Mouse (Mus musculus): ENCODE results near the gene 4921517D22Rik. TPM values are rescaled to one million over a fixed set of nuclear protein-coding genes. Genes with fewer than 3 reads are reported as not detected.

Gene 4921517D22Rik
- polyA plus RNA-seq, 1 experiment from 2014 or later = not detected

DNA sequence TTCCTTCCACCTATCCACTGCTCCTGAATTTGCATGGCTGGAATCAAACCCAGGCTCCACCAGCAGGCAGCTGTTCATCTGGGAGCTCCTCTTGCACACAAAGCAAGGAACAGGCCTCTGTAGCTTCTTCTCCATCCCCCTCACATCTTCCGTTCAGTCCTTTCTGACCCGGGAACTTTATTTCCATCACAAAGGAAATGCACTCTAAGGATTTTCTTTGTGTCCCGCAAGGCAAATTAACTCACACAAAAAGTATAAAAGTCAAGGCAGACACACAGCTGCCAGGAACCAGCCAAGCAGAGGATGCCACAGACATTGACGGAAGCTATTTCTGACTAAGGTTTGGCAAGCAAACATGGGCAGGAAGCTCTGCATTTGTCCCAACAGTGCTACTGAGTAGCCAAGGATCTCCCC, 36.9 kb downstream of the 4921517D22Rik start:
- 58% methylated on average over 4 of the region's 4 CpGs for WGBS
- H3K27me3 ChIP-seq = no peaks in the 10 kb centered on the region
- no peak for ATAC-seq (ENCODE audit: insufficient number of reproducible peaks, insufficient read depth, low FRiP score, low TSS enrichment, low read depth)
- no peak overlapping the region for H3K9ac ChIP-seq
- H3K4me3 ChIP-seq = no peak overlapping the region
- H3K4me2 ChIP-seq = no peak overlapping the region
- H3K27ac ChIP-seq = peak overlapping the region; percentile 68
- peaks cover 22% of the 10 kb centered on the region for H3K36me3 ChIP-seq
- peaks cover 22% of the 10 kb centered on the region for H3K4me1 ChIP-seq
- H3K9me3 ChIP-seq = no peaks in the 10 kb centered on the region

GRCm38 (mm10) chr13:59656316-59656832, 37.5 kb downstream of the 4921517D22Rik start:
- Histone ChIP-seq H3K36me3 (peaks cover 16% of the 10 kb centered on the region), H3K4me1 (peaks cover 22% of the 10 kb centered on the region), H3K4me3 (no peak overlapping the region), H3K9me3 (no peaks in the 10 kb centered on the region), H3K27me3 (no peaks in the 10 kb centered on the region), H3K9ac (no peak overlapping the region), H3K27ac (peak overlapping the region; percentile 68; the same call in 1 of the 2 replicates), H3K4me2 (no peak overlapping the region)
- WGBS = 56% methylated on average over 10 of the region's 10 CpGs
- ATAC-seq (ENCODE audit: insufficient number of reproducible peaks, insufficient read depth, low FRiP score, low TSS enrichment, low read depth) = no peak

DNA sequence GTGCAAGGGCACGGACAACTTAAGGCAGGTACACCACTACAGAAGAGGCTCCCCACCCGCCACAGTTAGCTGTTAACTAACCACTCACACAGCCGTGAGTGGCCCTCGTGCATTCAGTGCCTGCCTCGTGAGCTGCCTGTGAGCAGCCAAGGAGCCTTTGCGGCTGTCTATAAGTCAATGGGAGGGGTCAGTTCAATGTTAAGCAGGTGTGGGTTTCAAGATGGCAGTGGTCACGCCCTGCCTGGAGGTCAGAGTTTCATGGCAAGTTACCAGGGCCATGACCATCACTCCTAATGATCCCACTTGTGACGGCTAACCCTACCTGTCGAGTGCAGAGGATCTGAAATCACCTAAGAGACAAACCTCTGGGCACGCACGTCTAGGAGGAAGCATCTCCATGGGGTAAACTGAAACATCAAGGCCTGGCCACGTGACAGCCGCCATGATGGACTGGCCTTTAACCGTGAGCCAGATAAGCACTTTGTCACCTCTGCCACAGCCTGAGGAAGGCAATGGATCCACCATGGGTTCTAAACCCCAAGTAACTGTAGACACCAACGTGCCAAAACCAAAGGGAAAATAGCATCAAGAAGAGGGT, 38.1 kb downstream of the 4921517D22Rik start:
- Histone ChIP-seq H3K27me3 (no peaks in the 10 kb centered on the region), H3K4me1 (peaks cover 22% of the 10 kb centered on the region), H3K27ac (no peak overlapping the region), H3K9ac (no peak overlapping the region), H3K36me3 (peaks cover 14% of the 10 kb centered on the region), H3K4me2 (no peak overlapping the region), H3K9me3 (no peaks in the 10 kb centered on the region), H3K4me3 (no peak overlapping the region)
- no peak for ATAC-seq (ENCODE audit: insufficient number of reproducible peaks, insufficient read depth, low FRiP score, low TSS enrichment, low read depth)
- 93% methylated on average over 15 of the region's 15 CpGs for WGBS

- no peaks in the 10 kb centered on the region for H3K27me3 ChIP-seq
- ATAC-seq (ENCODE audit: insufficient number of reproducible peaks, insufficient read depth, low FRiP score, low TSS enrichment, low read depth) = no peak
- WGBS = 88% methylated on average over 5 of the region's 5 CpGs
- peaks cover 22% of the 10 kb centered on the region for H3K4me1 ChIP-seq
- no peak overlapping the region for H3K9ac ChIP-seq
- no peak overlapping the region for H3K27ac ChIP-seq
- H3K4me2 ChIP-seq = no peak overlapping the region
- peaks cover 16% of the 10 kb centered on the region for H3K36me3 ChIP-seq
- H3K4me3 ChIP-seq = no peak overlapping the region
- no peaks in the 10 kb centered on the region for H3K9me3 ChIP-seq
Measured at GRCm38 (mm10) chr13:59654465-59654864, 39.4 kb downstream of the 4921517D22Rik start.

DNA sequence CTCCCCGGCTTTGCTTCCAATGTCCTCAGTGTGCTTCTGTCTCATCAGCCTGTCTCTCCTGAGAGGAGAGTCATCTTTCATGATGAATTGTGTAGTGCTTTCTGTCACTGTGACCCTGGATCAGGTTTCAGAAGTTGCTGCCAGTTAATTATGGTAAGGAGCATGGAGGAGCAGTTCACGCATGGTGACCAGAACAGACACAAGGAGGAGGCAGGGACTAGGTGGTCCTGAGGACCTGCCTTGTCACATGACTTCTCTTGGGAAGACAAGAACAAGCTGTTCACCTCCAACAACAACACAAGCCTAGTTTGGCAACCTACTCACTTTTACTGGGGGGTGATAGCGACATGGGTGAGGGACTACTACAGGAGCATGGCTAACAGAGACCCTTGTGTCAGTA, 40.8 kb downstream of the 4921517D22Rik start:
- 69% methylated on average over 3 of the region's 3 CpGs for whole genome bisulfite sequencing
- H3K9ac ChIP-seq = no peak overlapping the region
- peaks cover 25% of the 10 kb centered on the region for H3K36me3 ChIP-seq
- H3K4me1 ChIP-seq = peaks cover 22% of the 10 kb centered on the region
- H3K27me3 ChIP-seq = no peaks in the 10 kb centered on the region
- no peak overlapping the region for H3K4me2 ChIP-seq
- no peak for ATAC-seq (ENCODE audit: insufficient number of reproducible peaks, insufficient read depth, low FRiP score, low TSS enrichment, low read depth)
- H3K4me3 ChIP-seq = no peak overlapping the region
- no peaks in the 10 kb centered on the region for H3K9me3 ChIP-seq
- no peak overlapping the region for H3K27ac ChIP-seq

GRCm38 (mm10) chr13:59652651-59653050, 41.3 kb downstream of the 4921517D22Rik start:
- H3K36me3 ChIP-seq = peaks cover 25% of the 10 kb centered on the region
- H3K4me3 ChIP-seq = no peak overlapping the region
- no peak overlapping the region for H3K4me2 ChIP-seq
- 71% methylated on average over 5 of the region's 5 CpGs for WGBS
- ATAC-seq (ENCODE audit: insufficient number of reproducible peaks, insufficient read depth, low FRiP score, low TSS enrichment, low read depth) = no peak
- no peak overlapping the region for H3K9ac ChIP-seq
- H3K9me3 ChIP-seq = no peaks in the 10 kb centered on the region
- no peaks in the 10 kb centered on the region for H3K27me3 ChIP-seq
- H3K27ac ChIP-seq = no peak overlapping the region
- peaks cover 22% of the 10 kb centered on the region for H3K4me1 ChIP-seq

DNA sequence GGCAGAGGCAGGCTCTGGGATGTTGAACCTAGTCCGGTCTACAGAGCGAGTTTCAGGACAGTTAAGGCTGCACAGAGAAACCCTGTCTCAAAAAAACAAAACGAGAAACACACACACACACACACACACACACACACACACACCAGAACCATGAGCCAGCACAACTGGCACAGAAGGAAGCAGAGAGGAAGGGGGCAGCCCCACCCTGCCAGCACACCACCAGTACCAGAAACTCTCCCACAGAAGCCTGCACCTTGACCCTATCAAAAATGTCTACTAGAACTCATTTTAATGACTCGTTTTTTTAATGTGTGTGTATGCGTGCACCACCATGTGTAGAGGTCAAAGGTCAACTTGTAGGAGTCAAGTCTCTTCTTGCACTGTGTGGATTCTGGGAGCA, 44.1 kb downstream of the 4921517D22Rik start:
- no peak for ATAC-seq (ENCODE audit: insufficient number of reproducible peaks, insufficient read depth, low FRiP score, low TSS enrichment, low read depth)
- WGBS = 77% methylated on average over 5 of the region's 5 CpGs
- Histone ChIP-seq H3K36me3 (peaks cover 45% of the 10 kb centered on the region), H3K27ac (no peak overlapping the region), H3K4me2 (no peak overlapping the region), H3K9me3 (no peaks in the 10 kb centered on the region), H3K4me1 (peaks cover 25% of the 10 kb centered on the region), H3K4me3 (no peak overlapping the region), H3K9ac (no peak overlapping the region), H3K27me3 (no peaks in the 10 kb centered on the region)

- WGBS = 85% methylated on average over 6 of the region's 6 CpGs
- no peaks in the 10 kb centered on the region for H3K9me3 ChIP-seq
- ATAC-seq (ENCODE audit: insufficient number of reproducible peaks, insufficient read depth, low FRiP score, low TSS enrichment, low read depth) = no peak
- peaks cover 42% of the 10 kb centered on the region for H3K36me3 ChIP-seq
- no peak overlapping the region for H3K4me3 ChIP-seq
- no peak overlapping the region for H3K4me2 ChIP-seq
- H3K27ac ChIP-seq = no peak overlapping the region
- H3K4me1 ChIP-seq = peaks cover 22% of the 10 kb centered on the region
- H3K9ac ChIP-seq = no peak overlapping the region
- no peaks in the 10 kb centered on the region for H3K27me3 ChIP-seq
Measured at GRCm38 (mm10) chr13:59648598-59648997, 45.3 kb downstream of the 4921517D22Rik start.

- Histone ChIP-seq H3K4me1 (peaks cover 11% of the 10 kb centered on the region; the same call in 1 of the 2 replicates), H3K4me3 (no peak overlapping the region), H3K4me2 (no peak overlapping the region), H3K27me3 (no peaks in the 10 kb centered on the region), H3K9ac (no peak overlapping the region), H3K27ac (no peak overlapping the region), H3K36me3 (peaks cover 45% of the 10 kb centered on the region), H3K9me3 (no peaks in the 10 kb centered on the region)
- no peak for ATAC-seq (ENCODE audit: insufficient number of reproducible peaks, insufficient read depth, low FRiP score, low TSS enrichment, low read depth)
- WGBS = 78% methylated on average over 6 of the region's 6 CpGs
Measured at GRCm38 (mm10) chr13:59647484-59647883, 46.4 kb downstream of the 4921517D22Rik start.

- ATAC-seq (ENCODE audit: insufficient number of reproducible peaks, insufficient read depth, low FRiP score, low TSS enrichment, low read depth) = no peak
Measured at GRCm38 (mm10) chr13:59646674-59647244, 47.1 kb downstream of the 4921517D22Rik start.

DNA sequence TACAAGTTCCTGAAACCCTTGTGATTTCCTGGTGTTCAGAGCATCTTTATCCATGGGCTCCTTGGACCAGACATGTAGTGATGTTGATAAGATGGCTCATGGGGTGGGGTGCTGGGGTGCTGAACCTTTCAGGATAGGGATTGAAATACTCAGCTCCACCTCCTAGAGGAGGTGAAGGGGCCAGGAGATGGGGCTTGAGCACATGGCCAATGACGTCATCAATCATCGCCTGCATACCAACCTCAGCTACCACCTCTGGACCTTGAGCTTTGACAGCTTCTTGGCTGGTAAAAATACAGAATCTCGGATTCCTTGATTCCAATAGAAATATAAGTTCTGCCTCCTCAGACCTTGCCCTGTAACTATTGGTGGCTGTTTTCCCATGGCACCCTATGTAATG, 48.4 kb downstream of the 4921517D22Rik start:
- Histone ChIP-seq H3K4me3 (no peak overlapping the region), H3K4me2 (no peak overlapping the region), H3K9me3 (no peaks in the 10 kb centered on the region), H3K9ac (no peak overlapping the region), H3K36me3 (peaks cover 55% of the 10 kb centered on the region), H3K27me3 (no peaks in the 10 kb centered on the region), H3K4me1 (peaks cover 9% of the 10 kb centered on the region; the same call in 1 of the 2 replicates), H3K27ac (no peak overlapping the region)
- WGBS = 85% methylated on average over 3 of the region's 3 CpGs
- no peak for ATAC-seq (ENCODE audit: insufficient number of reproducible peaks, insufficient read depth, low FRiP score, low TSS enrichment, low read depth)

More at GRCm38 (mm10) chr13:59646674-59647244, 47.1 kb downstream of the 4921517D22Rik start:
- 57% methylated on average over 11 of the region's 11 CpGs for WGBS
- Histone ChIP-seq H3K9ac (no peak overlapping the region), H3K9me3 (no peaks in the 10 kb centered on the region), H3K4me2 (no peak overlapping the region), H3K27ac (peak overlapping the region; percentile 19; the same call in 1 of the 2 replicates), H3K4me1 (peaks cover 9% of the 10 kb centered on the region; the same call in 1 of the 2 replicates), H3K4me3 (no peak overlapping the region), H3K27me3 (no peaks in the 10 kb centered on the region), H3K36me3 (peaks cover 50% of the 10 kb centered on the region)

DNA sequence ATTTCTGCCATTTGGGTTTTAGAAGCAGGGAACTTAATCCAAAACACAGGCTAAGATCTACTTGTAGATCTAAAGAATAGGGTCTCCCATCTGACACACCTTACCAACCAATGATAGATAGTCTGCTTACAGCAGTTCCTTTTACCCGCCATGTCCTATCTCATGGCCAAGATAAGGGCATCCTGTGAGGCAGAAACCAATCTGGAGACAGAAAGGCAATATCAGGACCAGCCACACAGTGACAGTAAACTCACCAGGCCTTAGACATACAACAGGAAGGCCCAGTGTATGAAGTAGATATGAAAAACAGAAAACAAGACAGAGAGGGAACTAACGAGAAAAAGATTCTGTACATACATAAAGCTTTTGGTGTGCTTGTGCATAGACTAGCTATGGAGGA, 51.1 kb downstream of the 4921517D22Rik start:
- ATAC-seq (ENCODE audit: insufficient number of reproducible peaks, insufficient read depth, low FRiP score, low TSS enrichment, low read depth) = no peak
- 89% methylated on average over 2 of the region's 2 CpGs for WGBS
- H3K4me3 ChIP-seq = no peak overlapping the region
- no peaks in the 10 kb centered on the region for H3K27me3 ChIP-seq
- H3K9ac ChIP-seq = no peak overlapping the region
- H3K9me3 ChIP-seq = no peaks in the 10 kb centered on the region
- peaks cover 9% of the 10 kb centered on the region; the same call in 1 of the 2 replicates for H3K4me1 ChIP-seq
- no peak overlapping the region for H3K4me2 ChIP-seq
- peaks cover 56% of the 10 kb centered on the region for H3K36me3 ChIP-seq
- no peak overlapping the region for H3K27ac ChIP-seq
